Mouse (Mus musculus): ENCODE data around the gene Hs3st2. TPM values are rescaled to one million over a fixed set of nuclear protein-coding genes. Genes with fewer than 3 reads are reported as not detected.
A peak's percentile ranks its signal among the peaks of the same experiment; 100 is the strongest.

Hs3st2 gene
- total RNA-seq, 2 experiments from 2014 or later, result 51.9 to 53.4 TPM

DNA sequence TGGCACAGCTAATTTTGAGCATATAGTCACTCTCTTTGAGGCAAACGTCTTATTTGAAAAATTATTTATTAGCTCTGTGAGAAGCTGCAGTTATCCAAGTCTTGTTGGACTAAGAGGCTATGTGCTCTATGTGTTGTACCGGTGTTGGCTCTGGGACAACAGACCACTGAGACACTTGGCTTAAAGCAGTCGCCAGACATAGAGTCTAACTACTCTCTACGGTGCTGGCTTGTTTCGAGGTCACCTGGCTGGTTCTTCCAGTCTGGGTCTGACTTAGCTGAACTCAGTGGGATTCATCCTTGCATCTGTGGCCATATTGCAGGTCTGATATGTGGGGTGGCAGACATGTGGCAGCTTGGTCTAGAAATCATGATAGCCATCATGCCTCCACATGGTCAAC, 72.8 kb downstream of the Hs3st2 start:
- intact Hi-C loops (cut with DNase I), result no loop called here
- TF ChIP-seq CTCF (IDR thresholded peaks at IDR 0.05), result no peak
- Histone ChIP-seq H3K27ac (no peak overlapping the region), H3K4me3 (no peak overlapping the region)
- no peak for DNase-seq (ENCODE audit: extremely low spot score in 1 of 2, low spot score in 2 of 2)

DNA sequence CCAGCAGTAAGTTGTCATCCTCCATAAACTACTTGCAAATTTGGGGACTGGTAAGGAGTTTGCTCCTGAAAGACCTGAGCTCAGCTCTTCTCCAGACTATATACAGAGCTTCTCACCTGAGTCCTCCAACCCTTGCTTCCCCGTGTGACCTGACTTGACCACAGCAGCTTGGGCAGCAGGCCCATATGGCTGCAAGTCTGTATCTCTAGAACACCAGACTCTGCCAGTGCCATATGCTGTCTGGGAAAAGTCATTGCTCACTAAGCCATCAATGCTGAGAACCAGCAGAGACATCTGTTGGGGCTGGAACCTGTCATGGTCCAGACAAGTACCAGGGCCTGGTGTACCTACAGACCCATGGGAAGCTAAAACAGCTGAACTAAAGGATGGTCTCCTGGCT, 73.5 kb downstream of the Hs3st2 start:
- H3K27ac ChIP-seq, result no peak overlapping the region
- H3K4me3 ChIP-seq, result no peak overlapping the region
- no peak for TF ChIP-seq CTCF (IDR thresholded peaks at IDR 0.05)
- intact Hi-C loops (cut with DNase I), result no loop called here
- DNase-seq (ENCODE audit: extremely low spot score in 1 of 2, low spot score in 2 of 2), result no peak

DNA sequence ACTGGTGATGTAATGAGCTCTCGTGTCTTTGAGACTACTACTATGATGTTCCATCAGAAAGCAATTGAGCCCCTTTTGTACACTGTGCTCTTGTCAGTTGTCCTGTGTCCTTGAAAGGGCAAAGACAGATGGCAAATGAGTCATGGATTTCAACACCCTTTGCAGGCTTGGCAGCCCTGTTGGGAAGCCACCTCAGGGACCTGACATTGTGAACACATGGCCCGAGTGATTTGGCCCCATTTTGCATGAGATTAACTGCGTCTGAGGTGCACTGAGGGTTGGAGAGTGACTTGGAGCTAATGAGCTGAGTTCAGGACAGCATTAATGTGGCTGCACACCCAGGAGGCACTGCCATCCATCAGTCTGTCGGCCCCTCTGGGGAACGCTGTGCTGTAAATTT, 74.7 kb downstream of the Hs3st2 start:
- no peak overlapping the region for H3K4me3 ChIP-seq
- DNase-seq (ENCODE audit: extremely low spot score in 1 of 2, low spot score in 2 of 2), result no peak
- no peak overlapping the region for H3K27ac ChIP-seq
- no peak for TF ChIP-seq CTCF (IDR thresholded peaks at IDR 0.05)
- intact Hi-C loops (cut with DNase I), result no loop called here

DNA sequence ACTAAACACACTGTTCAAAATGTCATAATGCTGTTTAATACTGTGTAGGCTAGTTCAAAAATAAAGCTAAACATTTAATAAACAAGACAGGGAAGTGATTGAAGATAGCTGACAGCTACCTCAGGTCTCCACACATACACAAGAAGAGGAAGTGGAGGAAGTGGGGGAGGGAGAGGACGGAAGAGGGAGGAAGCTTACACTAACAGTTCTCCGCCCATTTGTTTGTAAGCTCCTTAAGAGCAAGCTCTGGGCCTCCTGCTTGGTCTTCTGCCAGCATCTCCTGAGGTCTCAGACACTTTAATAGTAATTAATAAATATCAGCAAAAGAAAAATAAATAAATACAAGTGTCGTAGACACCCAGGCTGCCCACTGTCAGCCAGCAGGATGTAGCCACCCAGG, 77.8 kb downstream of the Hs3st2 start:
- no peak for DNase-seq (ENCODE audit: extremely low spot score in 1 of 2, low spot score in 2 of 2)
- intact Hi-C loops (cut with DNase I), result no loop called here
- TF ChIP-seq CTCF (IDR thresholded peaks at IDR 0.05), result no peak
- H3K27ac ChIP-seq, result no peak overlapping the region
- no peak overlapping the region for H3K4me3 ChIP-seq

DNA sequence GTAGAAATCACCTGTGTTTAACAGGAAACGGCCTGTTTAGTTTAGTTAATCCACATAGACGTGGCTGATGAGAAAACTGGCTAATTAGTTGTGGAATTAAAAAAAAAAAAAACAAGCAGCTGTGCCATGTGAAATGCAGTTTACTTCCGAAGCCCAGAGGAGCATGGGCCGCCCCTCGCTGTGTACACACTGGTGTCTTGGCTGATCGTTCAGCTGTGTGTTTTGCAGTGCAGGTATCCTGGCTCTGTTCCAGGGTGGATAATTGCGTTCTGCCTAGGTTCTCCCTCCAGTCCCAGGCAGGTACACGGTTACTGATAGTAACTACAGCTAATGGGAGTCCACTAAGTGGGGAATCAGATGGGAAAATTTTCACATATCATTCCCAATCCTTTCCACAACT, 86.6 kb downstream of the Hs3st2 start:
- no peak overlapping the region for H3K4me3 ChIP-seq
- intact Hi-C loops (cut with DNase I), result no loop called here
- H3K27ac ChIP-seq, result no peak overlapping the region
- DNase-seq (ENCODE audit: extremely low spot score in 1 of 2, low spot score in 2 of 2), result no peak
- no peak for TF ChIP-seq CTCF (IDR thresholded peaks at IDR 0.05)

DNA sequence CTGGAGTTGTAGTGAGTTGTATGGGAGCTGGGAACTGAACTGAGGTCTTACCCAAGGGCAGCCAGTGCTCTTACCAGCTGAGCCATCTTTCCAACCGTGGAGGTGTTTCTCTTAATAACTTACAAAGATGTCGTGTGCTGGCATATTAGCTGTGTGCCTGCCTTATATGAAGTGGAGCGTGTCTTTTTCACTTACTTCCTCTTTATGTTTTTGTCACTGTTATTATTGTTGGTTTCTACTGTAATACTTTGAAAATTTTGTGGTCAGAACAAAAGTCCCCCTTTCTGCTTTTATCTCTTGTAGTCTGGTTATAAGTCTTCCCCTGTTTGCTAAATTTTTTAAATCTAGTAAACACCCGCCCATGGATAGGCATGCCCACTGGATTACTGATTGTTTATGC, 88.4 kb downstream of the Hs3st2 start:
- intact Hi-C loops (cut with DNase I), result no loop called here
- TF ChIP-seq CTCF (IDR thresholded peaks at IDR 0.05), result no peak
- H3K4me3 ChIP-seq, result no peak overlapping the region

DNA sequence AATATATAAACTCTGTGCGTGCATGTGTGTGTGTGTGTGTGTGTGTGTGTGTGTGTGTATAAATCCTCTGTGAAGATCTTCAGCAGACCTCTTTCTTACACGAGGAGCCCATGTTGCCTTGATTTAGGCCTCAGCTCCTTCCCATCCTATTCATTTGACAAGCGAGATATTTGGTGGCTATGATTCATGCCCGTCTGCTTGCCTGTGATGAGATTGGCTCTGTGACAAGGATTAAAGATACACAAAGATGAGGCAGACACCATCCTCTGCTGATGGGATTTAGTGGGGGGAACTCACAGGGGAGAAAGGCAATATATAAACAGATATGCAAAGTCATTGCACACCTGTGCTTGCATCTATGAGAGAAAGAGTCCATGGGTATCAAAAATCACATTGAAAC, 92.9 kb downstream of the Hs3st2 start:
- Histone ChIP-seq H3K4me3 (no peak overlapping the region), H3K27ac (no peak overlapping the region)
- intact Hi-C loops (cut with DNase I), result no loop called here
- no peak for DNase-seq (ENCODE audit: extremely low spot score in 1 of 2, low spot score in 2 of 2)
- no peak for TF ChIP-seq CTCF (IDR thresholded peaks at IDR 0.05)

More for the DNA sequence above, 88.4 kb downstream of the Hs3st2 start:
- no peak overlapping the region for H3K27ac ChIP-seq
- no peak for DNase-seq (ENCODE audit: extremely low spot score in 1 of 2, low spot score in 2 of 2)

DNA sequence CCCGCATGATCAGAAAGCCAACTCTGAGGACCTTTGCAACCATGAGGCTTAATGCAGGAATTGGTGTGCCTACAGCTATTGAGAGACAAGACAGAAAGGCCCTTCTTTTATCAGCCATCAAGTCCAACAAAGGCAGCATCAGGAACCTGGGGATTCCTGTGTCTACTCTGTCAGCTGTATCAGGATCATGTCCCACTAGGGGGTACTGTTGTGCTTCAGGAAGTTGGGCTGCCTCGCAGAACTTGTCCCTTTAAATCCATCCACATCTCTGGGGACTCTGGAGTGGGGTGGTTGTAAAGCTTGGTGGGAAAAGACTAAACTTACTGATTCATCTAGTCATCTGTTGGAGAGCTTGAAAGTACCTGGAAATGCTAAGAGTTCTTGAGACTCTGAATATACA, 93.6 kb downstream of the Hs3st2 start:
- DNase-seq (ENCODE audit: extremely low spot score in 1 of 2, low spot score in 2 of 2), result peak; percentile 48 to 49
- intact Hi-C loops (cut with DNase I), result loop anchor here (1.0 to 5.0 kb wide), 4 partner anchors 54 to 477 kb away; no protein-coding TSS in a partner anchor
- H3K27ac ChIP-seq, result no peak overlapping the region
- TF ChIP-seq CTCF (IDR thresholded peaks at IDR 0.05), result peak; percentile 67
- H3K4me3 ChIP-seq, result no peak overlapping the region

DNA sequence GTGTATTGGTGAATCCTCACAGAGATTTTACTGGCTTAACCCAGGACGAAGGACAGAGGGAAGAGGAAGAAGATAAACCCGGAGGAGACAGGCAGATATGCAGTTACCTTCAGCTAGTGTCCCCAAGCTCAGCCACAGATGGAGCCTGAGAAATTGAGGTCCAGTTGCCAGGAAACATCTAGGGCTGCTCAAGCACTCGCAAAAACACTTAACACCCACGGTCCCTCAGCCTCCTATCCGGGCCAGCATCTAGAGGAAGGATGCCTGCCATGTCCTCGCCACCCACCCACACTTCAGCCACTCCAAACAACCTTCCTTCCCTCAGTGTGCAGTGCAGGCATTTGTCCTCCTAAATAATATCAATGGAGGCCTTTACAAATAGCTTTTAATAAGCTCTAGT, 95.6 kb downstream of the Hs3st2 start:
- Histone ChIP-seq H3K4me3 (no peak overlapping the region), H3K27ac (peak overlapping the region; percentile 70)
- DNase-seq (ENCODE audit: extremely low spot score in 1 of 2, low spot score in 2 of 2), result peak; percentile 54 to 59
- no peak for TF ChIP-seq CTCF (IDR thresholded peaks at IDR 0.05)
- intact Hi-C loops (cut with DNase I), result loop anchor here (5.0 kb wide), 1 partner anchor 475 kb away; no protein-coding TSS in a partner anchor

DNA sequence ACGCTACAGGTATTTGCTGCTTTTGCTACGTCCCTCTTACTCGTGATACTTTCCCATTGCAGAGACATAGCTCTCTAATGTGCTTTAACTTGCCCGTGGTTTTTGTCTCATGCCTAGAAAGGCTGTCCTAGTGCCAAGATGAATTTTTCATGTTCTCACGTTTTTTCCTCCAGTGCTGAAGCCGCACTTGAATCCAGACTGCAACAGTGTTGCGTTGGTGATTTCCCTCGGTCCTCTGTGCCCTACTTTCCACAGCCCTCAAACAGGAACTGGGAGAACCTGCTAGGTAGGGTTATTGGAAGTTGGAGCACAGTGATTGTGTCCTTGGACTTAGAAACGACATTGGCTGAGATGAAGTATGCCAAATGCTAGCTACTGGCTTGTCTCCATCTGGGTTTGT, 97.7 kb downstream of the Hs3st2 start:
- no peak for TF ChIP-seq CTCF (IDR thresholded peaks at IDR 0.05)
- no peak for DNase-seq (ENCODE audit: extremely low spot score in 1 of 2, low spot score in 2 of 2)
- H3K4me3 ChIP-seq, result no peak overlapping the region
- no peak overlapping the region for H3K27ac ChIP-seq
- intact Hi-C loops (cut with DNase I), result loop anchor here (2.0 to 5.0 kb wide), 2 partner anchors 95 to 473 kb away; no protein-coding TSS in a partner anchor

DNA sequence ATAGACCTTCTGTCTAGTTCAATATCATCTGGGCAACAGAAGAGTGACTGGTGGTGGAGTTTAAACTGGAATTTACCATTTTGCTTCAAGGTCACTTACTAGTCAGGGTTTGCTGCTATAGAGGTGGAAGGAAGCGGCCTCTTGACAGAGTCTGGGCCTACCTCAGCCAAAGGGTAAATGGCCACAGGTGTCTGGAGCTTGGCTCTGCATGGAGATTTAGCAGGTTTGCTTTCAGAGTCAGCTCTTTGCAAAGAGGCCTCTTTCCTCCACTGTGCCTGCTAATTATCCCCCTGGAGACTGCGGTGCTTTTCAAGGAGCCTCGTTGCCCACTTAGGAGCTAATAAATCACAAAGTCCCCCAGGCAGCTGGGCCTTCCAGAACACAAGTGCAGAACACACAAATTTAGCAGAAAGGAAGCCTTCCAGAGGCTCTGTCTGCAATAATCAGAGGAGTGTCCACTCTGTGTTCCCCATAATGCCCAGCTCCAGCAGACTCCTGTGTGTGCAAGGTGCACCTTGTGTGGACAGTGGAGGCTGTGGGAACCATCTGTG, 99.9 kb downstream of the Hs3st2 start:
- no peak for TF ChIP-seq CTCF (IDR thresholded peaks at IDR 0.05)
- no peak for DNase-seq (ENCODE audit: extremely low spot score in 1 of 2, low spot score in 2 of 2)

DNA sequence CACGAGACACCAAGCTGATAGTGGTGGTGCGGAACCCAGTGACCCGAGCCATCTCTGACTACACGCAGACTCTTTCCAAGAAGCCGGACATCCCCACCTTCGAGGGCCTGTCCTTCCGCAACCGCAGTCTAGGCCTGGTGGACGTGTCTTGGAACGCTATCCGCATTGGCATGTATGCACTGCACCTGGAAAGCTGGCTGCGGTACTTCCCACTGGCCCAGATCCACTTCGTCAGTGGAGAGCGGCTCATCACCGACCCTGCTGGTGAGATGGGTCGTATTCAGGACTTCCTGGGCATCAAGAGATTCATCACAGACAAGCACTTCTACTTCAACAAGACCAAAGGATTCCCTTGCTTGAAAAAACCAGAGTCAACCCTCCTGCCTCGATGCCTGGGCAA, 108.9 kb downstream of the Hs3st2 start:
- no peak for DNase-seq (ENCODE audit: extremely low spot score in 1 of 2, low spot score in 2 of 2)
- intact Hi-C loops (cut with DNase I), result no loop called here
- TF ChIP-seq CTCF (IDR thresholded peaks at IDR 0.05), result no peak
- Histone ChIP-seq H3K27ac (no peak overlapping the region), H3K4me3 (no peak overlapping the region)

More for the DNA sequence above, 99.9 kb downstream of the Hs3st2 start:
- Histone ChIP-seq H3K4me3 (no peak overlapping the region), H3K27ac (no peak overlapping the region)
- intact Hi-C loops (cut with DNase I), result no loop called here

DNA sequence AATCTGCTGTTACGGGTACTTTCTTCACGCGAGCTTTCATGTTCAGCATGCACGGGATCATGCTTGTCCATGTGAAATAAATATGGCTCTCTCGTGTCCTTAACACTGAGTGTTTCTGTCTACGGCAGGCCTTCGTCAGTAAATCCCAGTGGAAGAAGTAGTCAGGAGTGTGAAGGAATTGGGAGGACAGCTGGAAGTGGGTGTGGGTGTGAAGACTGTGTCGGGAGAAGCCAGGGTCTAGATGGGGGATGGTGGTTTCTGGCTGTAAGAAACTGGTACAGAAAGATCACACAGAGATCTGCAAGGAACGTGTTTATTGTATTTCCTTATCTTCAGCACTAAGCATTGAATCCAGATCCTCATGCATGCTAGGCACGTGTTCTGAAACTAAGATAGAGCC, 110.0 kb downstream of the Hs3st2 start:
- intact Hi-C loops (cut with DNase I), result no loop called here
- Histone ChIP-seq H3K27ac (peak overlapping the region; percentile 69), H3K4me3 (no peak overlapping the region)
- TF ChIP-seq CTCF (IDR thresholded peaks at IDR 0.05), result no peak
- DNase-seq (ENCODE audit: extremely low spot score in 1 of 2, low spot score in 2 of 2), result peak; percentile 57 to 70

All from left cerebral cortex, adult 2 months (tissue).